Mouse (Mus musculus): ENCODE measurements around the gene Nup35.

Gene Nup35

GRCm38 (mm10) chr2:80638364-80639241 lies 21.6 kb downstream of the Nup35 start:
- peak; percentile 92 to 97 for DNase-seq

GRCm38 (mm10) chr2:80639398-80639797 lies 22.4 kb downstream of the Nup35 start:
- DNase-seq: no peak

GRCm38 (mm10) chr2:80639864-80640263 lies 22.8 kb downstream of the Nup35 start:
- DNase-seq: no peak

GRCm38 (mm10) chr2:80661414-80661813 lies 44.4 kb downstream of the Nup35 start:
- DNase-seq: no peak

- no peak for DNase-seq
Observed at GRCm38 (mm10) chr2:80662682-80663081, 45.6 kb downstream of the Nup35 start.

- peak; percentile 12 for DNase-seq
Observed at GRCm38 (mm10) chr2:80667396-80667964, 50.4 kb downstream of the Nup35 start.

- DNase-seq: no peak
Observed at GRCm38 (mm10) chr2:80669868-80670666, 53.0 kb downstream of the Nup35 start.

GRCm38 (mm10) chr2:80678803-80679202 lies 61.8 kb downstream of the Nup35 start:
- no peak for DNase-seq

GRCm38 (mm10) chr2:80683727-80684239 lies 66.7 kb downstream of the Nup35 start:
- no peak for DNase-seq

GRCm38 (mm10) chr2:80684396-80685071 lies 67.5 kb downstream of the Nup35 start:
- no peak for DNase-seq

- DNase-seq: no peak
Observed at GRCm38 (mm10) chr2:80688261-80688660, 71.2 kb downstream of the Nup35 start.

- DNase-seq: no peak
Observed at GRCm38 (mm10) chr2:80707429-80707828, 90.4 kb downstream of the Nup35 start.

All from cerebellum, postnatal 36 days (tissue).